28 mouse cellular contexts compared by ENCODE assay signal in the genomic region with DNA sequence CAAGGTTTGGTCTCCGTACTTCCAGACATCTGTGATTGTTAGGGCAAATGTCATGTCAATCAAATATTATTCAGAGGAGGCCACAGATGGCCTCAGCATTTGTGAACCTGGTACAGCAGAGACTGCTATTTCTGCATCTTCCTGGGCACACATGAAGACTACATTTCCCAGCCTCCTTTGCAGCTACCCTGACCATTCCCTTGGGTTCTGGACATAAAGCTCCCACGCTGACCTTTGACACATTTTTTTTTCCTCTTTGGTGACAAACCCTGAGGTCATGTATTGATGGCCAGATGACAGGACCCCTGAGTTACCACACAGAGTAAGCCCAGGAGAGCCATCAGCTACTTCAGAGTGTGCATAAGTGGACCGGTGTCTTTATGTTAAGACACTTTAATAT. TPM values are rescaled to one million over a fixed set of nuclear protein-coding genes. Genes with fewer than 3 reads are reported as not detected.
DNase-seq lines count a peak whose midpoint lies in the region; ATAC-seq and TF ChIP-seq lines count a peak whose summit lies in the region.
"Had no signal": no experiment of that assay in that cellular context is flagged by ENCODE, and none has a peak within 500 bp of the region (broad histone marks: within the 10 kb centered on the region; RNA-seq: fewer than 3 reads in every experiment).

No protein-coding gene starts in this region.

- H3K79me2 ChIP-seq in CH12.LX (replicated peaks; ENCODE audit: control insufficient read depth, extremely low read depth, insufficient read depth, poor library complexity, severe bottlenecking) = no peaks in the 10 kb centered on the region

- no peak for TF ChIP-seq EP300 in CH12.LX (IDR thresholded peaks at IDR 0.05; ENCODE audit: low read length)

- dilution Hi-C loops in CH12.LX (cut with MboI; ENCODE audit: extremely low pct_ligation_motif_present, extremely low pct_unique_long_range_greater_than_20kb, low sequenced_read_pairs) = no loop called here

- in situ Hi-C loops in CH12.LX (cut with MboI; ENCODE audit: low pct_ligation_motif_present, low pct_unique_long_range_greater_than_20kb, low sequenced_read_pairs) = no loop called here

- peak; percentile 32 for DNase-seq in hindbrain, embryonic 11.5 days (ENCODE audit: low spot score)
- DNase-seq in CH12.LX (ENCODE audit: extremely low read depth) = no peak
- DNase-seq in embryo, embryonic 10.5 days (ENCODE audit: low spot score) = peak; percentile 38
- DNase-seq in gastrocnemius, postnatal 10 days = no peak
- DNase-seq: adrenal gland, adult 8-10 months; adrenal gland, postnatal 25 days; B cell, adult 2 months; cerebellum, adult 18-20 months; cerebellum, adult 9-10 months; cerebellum, postnatal 14 days; gastrocnemius, postnatal 36 days; heart, adult 2 months; heart, postnatal 14 days; heart, postnatal 4 days; kidney, adult 11 months had no signal

- TF ChIP-seq POLR2A in CH12.LX (IDR thresholded peaks at IDR 0.05; ENCODE audit: low read depth, low read length) = no peak

- H3K4me1 ChIP-seq in hindbrain, embryonic 11.5 days (replicated peaks; ENCODE audit: control insufficient read depth, insufficient read depth, low read length) = no peaks in the 10 kb centered on the region
- no peaks in the 10 kb centered on the region for H3K4me1 ChIP-seq in hindbrain, embryonic 12.5 days
- 0 out of 4 replicates have a peak, but pooled peaks cover 0 to 4% of the 10 kb centered on the region in 2 experiments for H3K4me1 ChIP-seq in CH12.LX (ENCODE audit: control insufficient read depth in 1 of 2, insufficient read depth in 2 of 2)
- H3K4me1 ChIP-seq: forebrain, embryonic 12.5 days; forebrain, embryonic 15.5 days; hindbrain, embryonic 13.5 days had no signal

- H3K4me2 ChIP-seq in hindbrain, embryonic 11.5 days (replicated peaks; ENCODE audit: low read depth, low read length) = no peak overlapping the region
- H3K4me2 ChIP-seq in hindbrain, embryonic 12.5 days (replicated peaks) = no peak overlapping the region
- no peak overlapping the region for H3K4me2 ChIP-seq in CH12.LX (ENCODE audit: insufficient read depth, low read depth, poor library complexity, severe bottlenecking)
- H3K4me2 ChIP-seq: embryonic facial prominence, embryonic 12.5 days; embryonic facial prominence, embryonic 15.5 days; forebrain, embryonic 12.5 days; forebrain, embryonic 15.5 days; heart, embryonic 13.5 days; hindbrain, embryonic 13.5 days; intestine, embryonic 15.5 days had no signal

- no peaks in the 10 kb centered on the region for H3K27me3 ChIP-seq in hindbrain, embryonic 11.5 days (ENCODE audit: control insufficient read depth, insufficient read depth, low read length)
- H3K27me3 ChIP-seq in hindbrain, embryonic 12.5 days = 0 out of 2 replicates have a peak, but pooled peaks cover 2% of the 10 kb centered on the region
- H3K27me3 ChIP-seq in CH12.LX (replicated peaks) = peaks cover 2% of the 10 kb centered on the region
- H3K27me3 ChIP-seq: embryonic facial prominence, embryonic 12.5 days; embryonic facial prominence, embryonic 15.5 days; forebrain, embryonic 15.5 days; heart, embryonic 13.5 days; hindbrain, embryonic 13.5 days; intestine, embryonic 15.5 days had no signal

- no peak overlapping the region for H3K4me3 ChIP-seq in hindbrain, embryonic 11.5 days (ENCODE audit: low read depth, low read length)
- no peak overlapping the region for H3K4me3 ChIP-seq in hindbrain, embryonic 12.5 days
- H3K4me3 ChIP-seq in CH12.LX (replicated peaks in 1 of 3; ENCODE audit: low read depth in 2 of 3, low read length in 2 of 3, poor library complexity in 1 of 3) = no peak overlapping the region
- H3K4me3 ChIP-seq: embryonic facial prominence, embryonic 12.5 days; embryonic facial prominence, embryonic 15.5 days; erythroblast, embryonic 14.5 days; forebrain, embryonic 12.5 days; forebrain, embryonic 15.5 days; heart, adult 2 months; heart, embryonic 10.5 days; heart, embryonic 13.5 days; hindbrain, embryonic 13.5 days; intestine, embryonic 15.5 days had no signal

- no peaks in the 10 kb centered on the region for H3K36me3 ChIP-seq in hindbrain, embryonic 11.5 days (ENCODE audit: control insufficient read depth, insufficient read depth, low read length)
- no peaks in the 10 kb centered on the region for H3K36me3 ChIP-seq in hindbrain, embryonic 12.5 days
- no peaks in the 10 kb centered on the region for H3K36me3 ChIP-seq in CH12.LX (replicated peaks in 1 of 2; ENCODE audit: control insufficient read depth in 1 of 2, insufficient read depth in 1 of 2, low read length in 1 of 2)
- H3K36me3 ChIP-seq: embryonic facial prominence, embryonic 12.5 days; embryonic facial prominence, embryonic 15.5 days; forebrain, embryonic 12.5 days; forebrain, embryonic 15.5 days; heart, embryonic 10.5 days; heart, embryonic 13.5 days; hindbrain, embryonic 13.5 days; intestine, embryonic 15.5 days had no signal

- no peak for TF ChIP-seq RAD21 in CH12.LX (IDR thresholded peaks at IDR 0.05; ENCODE audit: low read depth, low read length)

- 71% methylated on average over 3 of the region's 3 CpGs for WGBS in hindbrain, embryonic 11.5 days
- WGBS in hindbrain, embryonic 12.5 days = 66% methylated on average over 3 of the region's 3 CpGs

- H3K27ac ChIP-seq in hindbrain, embryonic 11.5 days (ENCODE audit: low read depth, low read length) = no peak overlapping the region
- no peak overlapping the region for H3K27ac ChIP-seq in hindbrain, embryonic 12.5 days
- H3K27ac ChIP-seq in CH12.LX (ENCODE audit: insufficient read depth, low read depth) = no peak overlapping the region
- H3K27ac ChIP-seq: embryonic facial prominence, embryonic 12.5 days; embryonic facial prominence, embryonic 15.5 days; forebrain, embryonic 12.5 days; forebrain, embryonic 15.5 days; heart, adult 2 months; heart, embryonic 10.5 days; heart, embryonic 13.5 days; hindbrain, embryonic 13.5 days; intestine, embryonic 15.5 days had no signal

- no peak overlapping the region for H3K9ac ChIP-seq in hindbrain, embryonic 11.5 days (ENCODE audit: low read depth, low read length)
- no peak overlapping the region for H3K9ac ChIP-seq in hindbrain, embryonic 12.5 days
- H3K9ac ChIP-seq in CH12.LX (ENCODE audit: insufficient read depth, low read depth) = no peak overlapping the region
- H3K9ac ChIP-seq: embryonic facial prominence, embryonic 12.5 days; embryonic facial prominence, embryonic 15.5 days; forebrain, embryonic 12.5 days; forebrain, embryonic 15.5 days; heart, embryonic 13.5 days; hindbrain, embryonic 13.5 days; intestine, embryonic 15.5 days had no signal

- no peak for ATAC-seq in hindbrain, embryonic 11.5 days (ENCODE audit: low FRiP score)
- ATAC-seq in hindbrain, embryonic 12.5 days (ENCODE audit: low FRiP score) = no peak
- no peak for ATAC-seq in erythroblast, adult 5-6 weeks (replicated peaks; ENCODE audit: low FRiP score, poor library complexity, severe bottlenecking)
- ATAC-seq: activated CD4-positive, CD25-positive, alpha-beta regulatory T cell, adult 4 months; forebrain, embryonic 15.5 days; hindbrain, embryonic 16.5 days; intestine, embryonic 15.5 days had no signal

- no peaks in the 10 kb centered on the region for H3K9me3 ChIP-seq in hindbrain, embryonic 11.5 days (ENCODE audit: control insufficient read depth, low read length)
- no peaks in the 10 kb centered on the region for H3K9me3 ChIP-seq in hindbrain, embryonic 12.5 days (replicated peaks)
- no peaks in the 10 kb centered on the region for H3K9me3 ChIP-seq in CH12.LX (replicated peaks; ENCODE audit: low read length)
- H3K9me3 ChIP-seq: embryonic facial prominence, embryonic 12.5 days; embryonic facial prominence, embryonic 15.5 days; forebrain, embryonic 12.5 days; forebrain, embryonic 15.5 days; heart, embryonic 10.5 days; heart, embryonic 13.5 days; hindbrain, embryonic 13.5 days; intestine, embryonic 15.5 days had no signal

- no peak for TF ChIP-seq CTCF in CH12.LX (conservative IDR thresholded peaks at IDR 0.05 in 1 of 2, IDR thresholded peaks at IDR 0.05 in 1 of 2; ENCODE audit: low read depth in 2 of 2, low read length in 2 of 2)

TF ChIP-seq in CH12.LX, 34 proteins besides CTCF, POLR2A, EP300 and RAD21:
- TF ChIP-seq HCFC1 (IDR thresholded peaks at IDR 0.05; ENCODE audit: low read depth, low read length) (peak; percentile 78), ELF1 (IDR thresholded peaks at IDR 0.05; ENCODE audit: low read depth, low read length) (0 out of 2 replicates have a peak, but pooled peaks have one; percentile 15), SIN3A (IDR thresholded peaks at IDR 0.05; ENCODE audit: low read length) (no peak)

RNA-seq across cellular contexts. Expression of gene Ets2, which starts 25.2 kb away (rescaled TPM):
- 17.6 and 25.0 TPM in 2 replicates for polyA plus RNA-seq in hindbrain, embryonic 11.5 days (2014; fragmentation: Nextera tagmentation; extraction: Ambion mirVana)
- 44.6 and 47.9 TPM in 2 replicates for polyA plus RNA-seq in hindbrain, embryonic 12.5 days (2016; fragmentation: Nextera tagmentation; extraction: Ambion mirVana)
- total RNA-seq in CH12.LX (2012; rRNA removed) (38.9 and 51.2 TPM in 2 replicates), CH12.LX (2014; rRNA removed) (42.0 and 43.0 TPM in 2 replicates)
- polyA plus RNA-seq in CH12.LX (2012; ENCODE audit: insufficient read length, low read depth) = 38.2 and 43.2 TPM in 2 replicates
- total RNA-seq in gastrocnemius, postnatal 10 days (2021) = 10 to 100 TPM; 57.8 to 65.1 TPM
- 2.1 and 4.6 TPM in 2 replicates for total RNA-seq in erythroblast, adult 5-6 weeks (2015; ENCODE audit: low replicate concordance)
- total RNA-seq in erythroblast, adult 5-6 weeks (2017; ENCODE audit: low replicate concordance) = 2.6 and 5.9 TPM in 2 replicates

Comparison
In these comparisons a context has a peak if more than half of its experiments do, and no peak if none do; other contexts are left out.
1. DNase-seq: peak in hindbrain, embryonic 11.5 days (single experiment) and embryo, embryonic 10.5 days (single experiment); none in CH12.LX (single experiment) and gastrocnemius, postnatal 10 days (single experiment).
2. RNA of gene Ets2, which starts 25.2 kb away (total RNA-seq): 57.8 to 65.1 TPM in gastrocnemius, postnatal 10 days and 38.9 to 51.2 TPM in CH12.LX; 2.1 to 5.9 TPM in erythroblast, adult 5-6 weeks; every median in the first group is over 4 times any median in the second.